1 mouse cellular context compared by ENCODE assay signal in the genomic region with DNA sequence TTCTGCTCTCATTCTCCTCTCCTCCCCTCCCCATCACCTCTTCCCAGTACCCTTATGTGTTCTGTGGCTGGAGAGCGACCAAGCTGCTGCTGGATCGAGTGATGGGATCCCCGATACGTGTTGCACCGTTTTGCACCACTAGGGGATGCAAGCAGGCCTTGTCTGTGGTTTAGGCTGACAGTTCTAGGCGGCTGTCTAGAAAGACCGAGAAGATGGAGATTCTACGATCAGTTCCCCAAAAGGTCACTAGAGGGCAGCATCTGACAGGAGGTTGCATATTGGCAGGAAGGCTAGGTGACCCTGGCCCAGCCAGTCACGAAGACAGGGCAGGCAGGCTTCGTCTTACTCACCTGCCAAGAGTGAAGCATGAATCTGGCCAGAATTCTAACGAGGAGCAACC.
TF ChIP-seq lines count a peak whose summit lies in the region.

No protein-coding gene starts in this region.

TF ChIP-seq in myocyte, 11 proteins besides CTCF, POLR2A, EP300 and RAD21:
- TF ChIP-seq CEBPB (IDR thresholded peaks at IDR 0.05; ENCODE audit: insufficient read depth, poor library complexity, severe bottlenecking) (no peak), REST (IDR thresholded peaks at IDR 0.05; ENCODE audit: insufficient read depth, insufficient read length) (no peak), E2F4 (IDR thresholded peaks at IDR 0.05; ENCODE audit: insufficient read depth) (no peak), USF1 (IDR thresholded peaks at IDR 0.05; ENCODE audit: low read depth) (no peak), TCF3 (IDR thresholded peaks at IDR 0.05; ENCODE audit: insufficient read length, low read depth) (no peak), MYOG (IDR thresholded peaks at IDR 0.05; ENCODE audit: control insufficient read depth in 1 of 3, insufficient read depth in 1 of 3, insufficient read length in 2 of 3, low read depth in 2 of 3) (no peak), MYOD1 (IDR thresholded peaks at IDR 0.05; ENCODE audit: control insufficient read depth in 1 of 3, insufficient read length in 2 of 3, low read depth in 2 of 3) (peak in 1 of 3 experiments; percentile 17), SRF (IDR thresholded peaks at IDR 0.05; ENCODE audit: control insufficient read depth, insufficient read length, low read depth) (peak; percentile 27), POLR2AphosphoS2 (IDR thresholded peaks at IDR 0.05; ENCODE audit: insufficient read length, low read depth) (no peak), TCF12 (IDR thresholded peaks at IDR 0.05; ENCODE audit: insufficient read depth, poor library complexity, severe bottlenecking) (no peak)
TF ChIP-seq in myocyte: peak in this region for 2.
